Mouse (Mus musculus) small intestine, adult 2 months (tissue): ENCODE data around the gene Ppp1ca. TPM values are rescaled to one million over a fixed set of nuclear protein-coding genes. Genes with fewer than 3 reads are reported as not detected.

ENCODE experiments used
- H3K27ac ChIP-seq: fragments of 200-500 bp; 2 replicates; pipeline ENCODE4 v1.5.1; 2012; ENCODE audit warnings: low read depth, low read length, control low read depth, inconsistent platforms; ENCODE audit not compliant: insufficient read depth
- H3K27me3 ChIP-seq: fragments of 200-500 bp; 2 replicates; pipeline ENCODE4 v1.6.1; 2012; ENCODE audit warnings: mild to moderate bottlenecking, moderate library complexity, low read length, inconsistent platforms; ENCODE audit not compliant: control insufficient read depth, insufficient read depth
- H3K36me3 ChIP-seq: fragments of 200-500 bp; 2 replicates; pipeline ENCODE4 v1.6.1; 2012; ENCODE audit warnings: mild to moderate bottlenecking, low read length, control low read depth, inconsistent platforms; ENCODE audit not compliant: control insufficient read depth, insufficient read depth
- H3K4me1 ChIP-seq: fragments of 200-500 bp; 2 replicates; pipeline ENCODE4 v1.6.1; 2012; ENCODE audit warnings: low read length, inconsistent platforms, mixed read lengths; ENCODE audit not compliant: control insufficient read depth, insufficient read depth, insufficient read length
- H3K4me3 ChIP-seq: fragments of 200-500 bp; 2 replicates; pipeline ENCODE4 v1.5.1; 2012; ENCODE audit warnings: low read depth, mild to moderate bottlenecking, control low read depth, inconsistent platforms, low read length, moderate library complexity
- CTCF ChIP-seq: fragments of 200-500 bp; IDR thresholded peaks from 2 replicates; pipeline ENCODE4 v1.5.1; 2012; ENCODE audit warnings: low read depth, mild to moderate bottlenecking, control low read depth, inconsistent platforms, low read length, moderate library complexity, mixed read lengths; ENCODE audit not compliant: insufficient replicate concordance, insufficient read length; ENCODE audit errors: extremely low read depth
- POLR2A ChIP-seq: fragments of 200-500 bp; IDR thresholded peaks from 2 replicates; pipeline ENCODE4 v1.6.1; 2012; ENCODE audit warnings: low read depth, mild to moderate bottlenecking, control low read depth, inconsistent platforms, low read length, moderate library complexity
- WGBS: fragments of 180-500 bp; shearing (Covaris S2); methylation state at CpG from one replicate; pipeline ENCODE4 v1.1.7; 2018; 5-methylcytosine and 5-hydroxymethylcytosine counted together
- polyA plus RNA-seq: library from polyadenylated mRNA; depleted of rRNA; stranded (reverse); fragments of >200 nt; gene quantifications from 2 replicates; pipeline ENCODE4 v1.2.3, GENCODE M21; 2012; rRNA removed

Ppp1ca gene
- polyA plus RNA-seq, 1 experiment, result 258 TPM

GRCm38 (mm10) chr19:4242416-4242815, 50.6 kb downstream of the Ppp1ca start:
- Histone ChIP-seq H3K4me3 (no peak overlapping the region), H3K27ac (no peak overlapping the region), H3K4me1 (no peaks in the 10 kb centered on the region), H3K27me3 (no peaks in the 10 kb centered on the region), H3K36me3 (no peaks in the 10 kb centered on the region)
- TF ChIP-seq POLR2A (no peak), CTCF (no peak)
- 60% methylated on average over 3 of the region's 3 CpGs for WGBS

GRCm38 (mm10) chr19:4244775-4245174, 52.9 kb downstream of the Ppp1ca start:
- TF ChIP-seq CTCF, result no peak
- Histone ChIP-seq H3K4me3 (no peak overlapping the region), H3K27me3 (no peaks in the 10 kb centered on the region), H3K4me1 (peaks cover 6% of the 10 kb centered on the region; the same call in 1 of the 2 replicates), H3K36me3 (no peaks in the 10 kb centered on the region), H3K27ac (no peak overlapping the region)
- 74% methylated on average over 6 of the region's 6 CpGs for WGBS

Other genes with a start within 250 kb of the Ppp1ca start
- not detected in 2 replicates for gene Aldh3b3, start 233.4 kb upstream of the Ppp1ca start, polyA plus RNA-seq
- 0.55 and 1.5 TPM in 2 replicates for gene Aldh3b2, start 219.7 kb upstream of the Ppp1ca start, polyA plus RNA-seq
- 99.4 and 147 TPM in 2 replicates for gene Acy3, start 205.5 kb upstream of the Ppp1ca start, polyA plus RNA-seq
- 0.10 TPM in 1 of 2 replicates, not detected in the other for gene Tbx10, start 199.3 kb upstream of the Ppp1ca start, polyA plus RNA-seq
- 30.6 and 33.7 TPM in 2 replicates for gene Nudt8, start 191.5 kb upstream of the Ppp1ca start, polyA plus RNA-seq
- 0.77 and 0.90 TPM in 2 replicates for gene Gm49405, start 191.4 kb upstream of the Ppp1ca start, polyA plus RNA-seq
- gene Doc2g, start 188.8 kb upstream of the Ppp1ca start, polyA plus RNA-seq, result 5.1 and 8.2 TPM in 2 replicates
- gene Ndufv1, start 179.3 kb upstream of the Ppp1ca start, polyA plus RNA-seq, result 92.8 and 170 TPM in 2 replicates
- gene Gstp1, start 154.1 kb upstream of the Ppp1ca start, polyA plus RNA-seq, result 798 and 1,214 TPM in 2 replicates
- gene Gstp2, start 146.0 kb upstream of the Ppp1ca start, polyA plus RNA-seq, result 231 and 289 TPM in 2 replicates
- 11.8 and 15.0 TPM in 2 replicates for gene Gstp3, start 132.5 kb upstream of the Ppp1ca start, polyA plus RNA-seq
- gene Cabp2, start 110.5 kb upstream of the Ppp1ca start, polyA plus RNA-seq, result 24.8 TPM in 1 of 2 replicates, not detected in the other
- gene Cdk2ap2, start 94.9 kb upstream of the Ppp1ca start, polyA plus RNA-seq, result 186 and 366 TPM in 2 replicates
- 108 and 197 TPM in 2 replicates for gene Pitpnm1, start 92.1 kb upstream of the Ppp1ca start, polyA plus RNA-seq
- gene Aip, start 66.2 kb upstream of the Ppp1ca start, polyA plus RNA-seq, result 41.3 and 59.8 TPM in 2 replicates
- gene Gpr152, start 52.3 kb upstream of the Ppp1ca start, polyA plus RNA-seq, result 0.06 TPM in 1 of 2 replicates, not detected in the other
- 0.25 and 0.42 TPM in 2 replicates for gene Cabp4, start 48.0 kb upstream of the Ppp1ca start, polyA plus RNA-seq
- 264 and 493 TPM in 2 replicates for gene Coro1b, start 43.4 kb upstream of the Ppp1ca start, polyA plus RNA-seq
- 95.3 and 169 TPM in 2 replicates for gene Ptprcap, start 38.5 kb upstream of the Ppp1ca start, polyA plus RNA-seq
- 37.9 and 42.5 TPM in 2 replicates for gene Rps6kb2, start 28.7 kb upstream of the Ppp1ca start, polyA plus RNA-seq
- gene Carns1, start 16.6 kb upstream of the Ppp1ca start, polyA plus RNA-seq, result 3.7 and 4.4 TPM in 2 replicates
- gene Tbc1d10c, start 781 bp upstream of the Ppp1ca start, polyA plus RNA-seq, result 15.3 and 21.9 TPM in 2 replicates
- 8.2 and 12.2 TPM in 2 replicates for gene Rad9a, start 9.6 kb downstream of the Ppp1ca start, polyA plus RNA-seq
- gene Clcf1, start 22.2 kb downstream of the Ppp1ca start, polyA plus RNA-seq, result 10.1 and 12.4 TPM in 2 replicates
- not detected in 2 replicates for gene AC109138.7, start 22.3 kb downstream of the Ppp1ca start, polyA plus RNA-seq
- gene Pold4, start 39.8 kb downstream of the Ppp1ca start, polyA plus RNA-seq, result 46.4 and 118 TPM in 2 replicates
- 72.2 and 105 TPM in 2 replicates for gene Ssh3, start 77.1 kb downstream of the Ppp1ca start, polyA plus RNA-seq
- 1.1 and 1.8 TPM in 2 replicates for gene Ankrd13d, start 91.1 kb downstream of the Ppp1ca start, polyA plus RNA-seq
- gene Grk2, start 114.2 kb downstream of the Ppp1ca start, polyA plus RNA-seq, result 64.0 and 128 TPM in 2 replicates
- gene Kdm2a, start 206.2 kb downstream of the Ppp1ca start, polyA plus RNA-seq, result 37.8 and 100 TPM in 2 replicates
- 56.0 and 168 TPM in 2 replicates for gene Rhod, start 247.4 kb downstream of the Ppp1ca start, polyA plus RNA-seq